Mouse (Mus musculus) 416B (cell line): ENCODE measurements around the gene Hmx2.

Source experiments
- DNase-seq: peaks from one replicate; pipeline ENCODE4 v3.0.0; 2011; ENCODE audit warnings: low read depth

Gene Hmx2

DNA sequence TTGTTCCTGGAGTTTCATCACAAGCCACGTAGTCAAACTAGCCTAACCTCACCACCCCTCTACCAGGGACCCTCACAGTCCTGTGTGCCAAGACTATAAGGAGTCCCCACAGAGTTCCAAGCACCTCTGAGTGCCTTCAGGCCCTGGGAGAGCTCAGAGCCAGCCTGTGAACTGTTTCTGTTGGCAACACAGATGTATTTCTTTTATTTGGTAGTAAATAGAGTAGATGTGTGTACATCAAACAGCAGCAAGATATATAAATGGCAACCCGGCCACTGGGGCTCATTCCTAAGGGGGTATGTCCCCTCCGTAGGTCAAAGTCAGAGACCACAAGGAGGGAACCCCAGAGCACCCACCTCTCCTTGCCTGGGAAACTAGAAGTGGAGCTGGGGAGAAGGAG, at the start of gene Hmx2:
Gene Hmx2, plus strand, starts transcription at position 301 of the 400 bp plus-strand sequence.
- no peak for DNase-seq

GRCm38 (mm10) chr7:131503739-131504138, 44.8 kb upstream of the Hmx2 start:
- DNase-seq: no peak

GRCm38 (mm10) chr7:131539979-131540378, 8.6 kb upstream of the Hmx2 start:
- peak; percentile 52 for DNase-seq

GRCm38 (mm10) chr7:131541184-131542114, 7.1 kb upstream of the Hmx2 start:
- DNase-seq: no peak

GRCm38 (mm10) chr7:131542115-131542871, 6.3 kb upstream of the Hmx2 start, which contains the start of gene Hmx3:
TSS of gene Hmx3 (plus strand) at chr7:131542867.
- DNase-seq: no peak

DNA sequence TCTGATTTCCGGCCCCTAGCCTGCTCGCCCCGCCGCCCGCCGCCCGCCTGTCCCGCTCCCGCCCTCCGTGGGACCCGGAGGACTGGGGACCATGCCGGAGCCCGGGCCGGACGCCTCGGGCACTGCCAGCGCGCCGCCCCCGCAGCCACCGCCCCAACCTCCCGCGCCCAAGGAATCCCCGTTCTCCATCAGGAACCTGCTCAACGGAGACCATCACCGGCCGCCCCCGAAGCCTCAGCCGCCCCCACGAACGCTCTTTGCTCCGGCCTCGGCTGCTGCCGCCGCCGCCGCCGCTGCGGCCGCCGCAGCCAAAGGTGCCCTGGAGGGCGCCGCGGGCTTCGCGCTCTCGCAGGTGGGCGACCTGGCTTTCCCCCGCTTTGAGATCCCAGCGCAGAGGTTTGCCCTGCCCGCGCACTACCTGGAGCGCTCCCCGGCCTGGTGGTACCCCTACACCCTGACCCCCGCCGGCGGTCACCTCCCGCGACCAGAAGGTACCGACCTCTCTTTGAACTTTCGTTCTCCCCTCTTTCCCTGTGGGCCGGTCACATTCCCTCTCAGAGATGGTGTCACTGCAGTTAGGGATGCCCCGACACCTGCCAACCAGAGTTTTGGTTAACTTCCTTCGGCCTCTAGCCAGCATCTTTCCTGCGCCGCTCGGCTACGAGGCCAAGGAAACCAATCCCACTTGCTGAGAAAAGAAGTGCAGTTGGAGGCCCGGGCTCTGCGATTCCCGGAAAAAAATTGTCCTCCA, 5.5 kb upstream of the Hmx2 start:
- no peak for DNase-seq

DNA sequence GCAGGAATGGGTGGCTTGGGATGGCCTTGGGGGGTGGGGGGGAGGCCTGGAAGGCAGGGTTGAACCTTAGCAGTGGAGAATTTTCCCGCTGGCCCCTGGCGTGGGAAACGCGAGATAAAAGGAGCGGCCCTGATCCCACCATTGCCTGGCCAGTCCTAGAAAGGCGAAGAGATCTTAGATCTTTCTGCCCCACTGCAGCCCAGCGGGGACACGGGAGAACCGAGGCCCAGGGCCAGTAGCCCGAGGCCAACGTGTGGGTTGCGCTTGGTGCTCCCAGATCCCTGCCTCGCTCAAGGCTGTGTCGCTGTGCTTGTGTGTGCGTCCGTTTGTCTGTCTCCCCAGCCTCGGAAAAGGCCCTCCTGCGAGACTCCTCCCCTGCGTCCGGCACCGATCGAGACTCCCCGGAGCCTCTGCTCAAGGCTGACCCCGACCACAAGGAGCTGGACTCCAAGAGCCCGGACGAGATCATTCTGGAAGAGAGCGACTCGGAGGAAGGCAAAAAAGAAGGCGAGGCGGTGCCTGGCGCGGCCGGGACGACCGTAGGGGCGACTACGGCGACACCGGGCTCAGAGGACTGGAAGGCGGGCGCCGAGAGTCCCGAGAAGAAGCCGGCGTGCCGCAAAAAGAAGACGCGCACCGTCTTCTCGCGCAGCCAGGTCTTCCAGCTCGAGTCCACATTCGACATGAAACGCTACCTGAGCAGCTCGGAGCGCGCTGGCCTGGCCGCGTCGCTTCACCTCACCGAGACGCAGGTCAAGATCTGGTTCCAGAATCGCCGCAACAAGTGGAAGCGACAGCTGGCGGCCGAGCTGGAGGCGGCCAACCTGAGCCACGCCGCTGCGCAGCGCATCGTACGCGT, 4.7 kb upstream of the Hmx2 start:
- no peak for DNase-seq

- no peak for DNase-seq
Observed at GRCm38 (mm10) chr7:131544871-131545270, 3.7 kb upstream of the Hmx2 start.

DNA sequence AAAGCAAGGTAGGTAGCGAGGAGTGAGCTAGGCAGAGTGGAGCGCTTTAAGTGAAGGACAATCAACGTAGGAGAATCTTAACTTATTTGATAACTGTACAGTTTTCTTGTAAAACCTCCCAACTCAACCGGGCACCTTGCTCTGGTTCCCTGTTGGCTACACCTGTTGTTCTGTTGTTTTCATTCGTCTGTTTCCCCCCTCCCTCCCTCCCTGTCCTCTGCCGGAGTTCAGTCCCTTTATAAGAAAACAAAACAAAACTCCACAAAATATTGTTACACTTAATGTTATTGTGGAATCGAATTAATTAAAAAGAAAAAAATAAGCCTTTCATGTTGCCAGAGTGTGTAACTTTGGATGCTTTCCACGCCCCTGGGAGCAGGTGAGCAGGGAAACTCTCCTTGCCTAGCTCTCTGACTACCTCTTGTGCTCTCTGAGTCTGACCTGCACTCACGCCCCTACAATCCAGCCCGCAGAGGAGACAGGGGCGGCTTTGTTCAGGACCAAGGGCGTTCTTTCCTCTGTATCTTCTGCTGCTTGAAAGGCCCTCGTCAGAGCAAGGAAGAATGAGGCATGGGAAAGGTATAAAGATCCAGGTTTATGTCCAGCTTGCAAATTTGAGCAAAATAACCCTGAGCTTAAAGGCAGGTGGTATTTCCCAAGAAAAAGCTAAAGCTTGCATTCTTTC, 2.7 kb upstream of the Hmx2 start:
- DNase-seq: no peak

GRCm38 (mm10) chr7:131546423-131546822, 2.1 kb upstream of the Hmx2 start:
- DNase-seq: no peak

- DNase-seq: no peak
Observed at GRCm38 (mm10) chr7:131547481-131547880, 1.1 kb upstream of the Hmx2 start.

- DNase-seq: no peak
Observed at GRCm38 (mm10) chr7:131551471-131551870, 2.9 kb downstream of the Hmx2 start.

- no peak for DNase-seq
Observed at GRCm38 (mm10) chr7:131551931-131552741, 3.6 kb downstream of the Hmx2 start.

- no peak for DNase-seq
Observed at GRCm38 (mm10) chr7:131552781-131553180, 4.2 kb downstream of the Hmx2 start.

GRCm38 (mm10) chr7:131553771-131554175, 5.2 kb downstream of the Hmx2 start:
- DNase-seq: no peak

GRCm38 (mm10) chr7:131554341-131555180, 6.0 kb downstream of the Hmx2 start:
- DNase-seq: no peak

DNA sequence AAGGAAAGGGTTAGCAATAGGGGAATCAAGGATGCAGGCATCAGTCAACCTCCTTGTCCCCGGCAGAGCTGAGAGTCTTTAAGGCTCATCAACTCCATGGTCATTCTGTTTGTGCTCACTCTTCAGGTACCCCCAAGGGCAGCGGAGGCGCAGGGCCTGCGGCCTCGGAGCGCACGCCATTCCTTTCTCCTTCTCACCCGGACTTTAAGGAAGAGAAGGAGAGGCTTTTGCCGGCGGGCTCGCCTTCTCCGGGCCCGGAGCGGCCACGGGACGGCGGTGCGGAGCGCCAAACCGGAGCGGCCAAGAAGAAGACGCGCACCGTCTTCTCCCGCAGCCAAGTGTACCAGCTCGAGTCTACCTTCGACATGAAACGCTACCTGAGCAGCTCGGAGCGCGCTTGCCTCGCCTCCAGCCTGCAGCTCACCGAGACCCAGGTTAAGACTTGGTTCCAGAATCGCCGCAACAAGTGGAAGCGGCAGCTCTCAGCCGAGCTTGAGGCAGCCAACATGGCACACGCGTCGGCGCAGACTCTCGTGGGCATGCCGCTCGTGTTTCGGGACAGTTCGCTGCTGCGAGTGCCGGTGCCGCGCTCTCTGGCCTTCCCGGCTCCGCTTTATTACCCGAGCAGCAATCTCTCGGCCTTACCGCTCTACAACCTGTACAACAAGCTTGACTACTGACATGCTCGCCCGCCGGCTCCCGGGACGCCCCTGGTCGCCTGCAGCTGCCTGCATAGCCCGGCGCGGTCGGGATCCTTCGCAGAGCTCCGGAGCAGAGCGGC, 6.9 kb downstream of the Hmx2 start:
- no peak for DNase-seq

DNA sequence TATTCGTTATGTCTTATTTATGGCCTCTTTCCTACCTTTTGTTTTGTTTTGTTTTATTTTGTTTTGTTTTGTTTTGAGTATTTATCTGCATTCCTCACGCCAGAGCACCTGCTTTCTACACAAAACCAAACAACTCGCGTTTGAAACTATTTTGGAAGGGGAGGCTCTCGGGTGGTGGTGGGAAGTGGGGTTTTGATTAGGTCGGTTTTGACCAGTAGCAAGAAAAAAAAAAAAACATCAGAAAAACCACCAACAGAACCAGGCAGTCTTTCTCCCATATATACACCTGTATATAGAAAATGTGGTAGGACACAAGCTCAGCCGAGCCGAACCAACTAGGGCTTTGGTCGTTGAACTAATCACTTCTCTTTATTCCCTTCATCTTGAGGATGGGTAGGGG, 7.5 kb downstream of the Hmx2 start:
- DNase-seq: no peak
